Mouse (Mus musculus) CD4-positive, CD25-positive, alpha-beta regulatory T cell, adult 9 weeks (primary cell): ENCODE results near the gene Acbd4. TPM values are rescaled to one million over a fixed set of nuclear protein-coding genes. Genes with fewer than 3 reads are reported as not detected.

Source experiments
- polyA plus RNA-seq: library from polyadenylated mRNA; unstranded; fragments of 100-300 nt; shearing (Covaris generic); gene quantifications from one replicate; pipeline ENCODE4 v1.2.1, GENCODE M21; 2017

Gene Acbd4
- 57.4 TPM for polyA plus RNA-seq

GRCm38 (mm10) chr11:103101481-103101865, at the start of gene Acbd4, which contains the start of gene Plcd3:
TSS of gene Acbd4 (plus strand) at chr11:103101682.
TSS of gene Plcd3 (minus strand) at chr11:103101658.

GRCm38 (mm10) chr11:103116008-103116818, 14.7 kb downstream of the Acbd4 start, which contains the start of gene Hexim1:
TSS of gene Hexim1 (plus strand) at chr11:103116231.

GRCm38 (mm10) chr11:103131701-103132575, 30.5 kb downstream of the Acbd4 start, which contains the start of gene Hexim2:
TSS of gene Hexim2 (plus strand) at chr11:103132429.

Other genes with a start within 250 kb of the Acbd4 start
- 189 TPM for gene Eftud2, start 220.7 kb upstream of the Acbd4 start, polyA plus RNA-seq
- gene Ccdc103, start 220.5 kb upstream of the Acbd4 start, polyA plus RNA-seq = not detected
- gene Fam187a, start 216.5 kb upstream of the Acbd4 start, polyA plus RNA-seq = not detected
- gene Gfap, start 200.8 kb upstream of the Acbd4 start, polyA plus RNA-seq = 0.10 TPM
- gene Kif18b, start 176.6 kb upstream of the Acbd4 start, polyA plus RNA-seq = 2.6 TPM
- gene C1ql1, start 155.0 kb upstream of the Acbd4 start, polyA plus RNA-seq = not detected
- 81.7 TPM for gene Nmt1, start 73.5 kb upstream of the Acbd4 start, polyA plus RNA-seq
- 34.8 TPM for gene Dcakd, start 73.3 kb upstream of the Acbd4 start, polyA plus RNA-seq
- not detected for gene Plcd3, start within 50 bp of the Acbd4 start, polyA plus RNA-seq
- 4.0 TPM for gene Hexim1, start 14.5 kb downstream of the Acbd4 start, polyA plus RNA-seq
- gene Hexim2, start 30.7 kb downstream of the Acbd4 start, polyA plus RNA-seq = 3.8 TPM
- 56.4 TPM for gene Fmnl1, start 69.4 kb downstream of the Acbd4 start, polyA plus RNA-seq
- gene 1700023F06Rik, start 106.9 kb downstream of the Acbd4 start, polyA plus RNA-seq = not detected
- not detected for gene Spata32, start 116.8 kb downstream of the Acbd4 start, polyA plus RNA-seq
- gene Map3k14, start 165.8 kb downstream of the Acbd4 start, polyA plus RNA-seq = 37.9 TPM